9 mouse cellular contexts compared by ENCODE assay signal in genomic region chr12:21265946-21266783, GRCm38 (mm10). TPM values are rescaled to one million over a fixed set of nuclear protein-coding genes. Genes with fewer than 3 reads are reported as not detected.
DNase-seq lines count a peak whose midpoint lies in the region; ATAC-seq and TF ChIP-seq lines count a peak whose summit lies in the region.
"Had no signal": no experiment of that assay in that cellular context is flagged by ENCODE, and none has a peak within 500 bp of the region (broad histone marks: within the 10 kb centered on the region; RNA-seq: fewer than 3 reads in every experiment).

No protein-coding gene starts in this region.

- peak; percentile 90 for ATAC-seq in forebrain, embryonic 13.5 days
- ATAC-seq in heart, postnatal 0 days (ENCODE audit: insufficient read depth, low read depth), result peak; percentile 59; the same call in 1 of the 2 replicates
- ATAC-seq in liver, embryonic 11.5 days (replicated peaks; ENCODE audit: low FRiP score), result peak; percentile 61

- no peaks in the 10 kb centered on the region for H3K9me3 ChIP-seq in E14TG2a.4 (ENCODE audit: low read length)
- no peaks in the 10 kb centered on the region for H3K9me3 ChIP-seq in forebrain, embryonic 13.5 days (replicated peaks)
- H3K9me3 ChIP-seq in heart, postnatal 0 days (replicated peaks; ENCODE audit: control insufficient read depth, low read length), result no peaks in the 10 kb centered on the region
- no peaks in the 10 kb centered on the region for H3K9me3 ChIP-seq in liver, embryonic 11.5 days (ENCODE audit: control insufficient read depth, low read length)

- H3K27me3 ChIP-seq in E14TG2a.4 (ENCODE audit: insufficient read depth, low read length), result no peaks in the 10 kb centered on the region
- H3K27me3 ChIP-seq in forebrain, embryonic 13.5 days, result no peaks in the 10 kb centered on the region
- H3K27me3 ChIP-seq in heart, postnatal 0 days (ENCODE audit: control insufficient read depth, insufficient read depth, low read length), result no peaks in the 10 kb centered on the region
- no peaks in the 10 kb centered on the region for H3K27me3 ChIP-seq in liver, embryonic 11.5 days (replicated peaks; ENCODE audit: control insufficient read depth, insufficient read depth, low read length)

- peaks cover 27% of the 10 kb centered on the region for H3K36me3 ChIP-seq in E14TG2a.4 (ENCODE audit: insufficient read depth, low read length)
- H3K36me3 ChIP-seq in forebrain, embryonic 13.5 days (ENCODE audit: poor library complexity, severe bottlenecking), result peaks cover 84% of the 10 kb centered on the region
- peaks cover 61% of the 10 kb centered on the region for H3K36me3 ChIP-seq in heart, postnatal 0 days (replicated peaks; ENCODE audit: control insufficient read depth, insufficient read depth, low read length)
- peaks cover 22% of the 10 kb centered on the region for H3K36me3 ChIP-seq in liver, embryonic 11.5 days (ENCODE audit: control insufficient read depth, insufficient read depth, low read length)

- H3K27ac ChIP-seq in forebrain, embryonic 13.5 days, result no peak overlapping the region
- H3K27ac ChIP-seq in heart, postnatal 0 days (ENCODE audit: low read depth), result no peak overlapping the region
- no peak overlapping the region for H3K27ac ChIP-seq in liver, embryonic 11.5 days (ENCODE audit: low read depth, low read length)

- TF ChIP-seq POLR2A in brain, embryonic 14.5 days (IDR thresholded peaks at IDR 0.05; ENCODE audit: borderline replicate concordance, extremely low read depth, insufficient read depth, insufficient read length, poor library complexity, severe bottlenecking), result no peak

- DNase-seq in brain, embryonic 14.5 days (ENCODE audit: low read depth), result peak; percentile 81
- DNase-seq in heart, postnatal 0 days (ENCODE audit: low spot score), result peak; percentile 61
- DNase-seq in kidney, postnatal 14 days, result peak; percentile 76
- DNase-seq in liver, embryonic 11.5 days (ENCODE audit: low spot score), result no peak
- peak; percentile 28 for DNase-seq in naive thymus-derived CD4-positive, alpha-beta T cell, adult 2 months (ENCODE audit: low read depth)
- DNase-seq in thymus, postnatal 0 days (ENCODE audit: low spot score), result peak; percentile 34

- peak; percentile 41 for TF ChIP-seq CTCF in E14TG2a.4 (conservative IDR thresholded peaks at IDR 0.05; ENCODE audit: low read length)
- peak; percentile 85 for TF ChIP-seq CTCF in brain, embryonic 14.5 days (IDR thresholded peaks at IDR 0.05; ENCODE audit: borderline replicate concordance, extremely low read depth, insufficient read depth, insufficient read length)
- TF ChIP-seq CTCF in heart, postnatal 0 days (IDR thresholded peaks at IDR 0.05; ENCODE audit: low read depth), result peak; percentile 77

- peaks cover 33% of the 10 kb centered on the region for H3K4me1 ChIP-seq in E14TG2a.4 (replicated peaks; ENCODE audit: low read depth, low read length)
- H3K4me1 ChIP-seq in forebrain, embryonic 13.5 days, result no peaks in the 10 kb centered on the region
- H3K4me1 ChIP-seq in heart, postnatal 0 days (ENCODE audit: control insufficient read depth, insufficient read depth), result no peaks in the 10 kb centered on the region
- peaks cover 3% of the 10 kb centered on the region; the same call in 1 of the 2 replicates for H3K4me1 ChIP-seq in liver, embryonic 11.5 days (replicated peaks; ENCODE audit: control insufficient read depth, insufficient read depth, low read length)

- H3K4me2 ChIP-seq in forebrain, embryonic 13.5 days, result no peak overlapping the region
- no peak overlapping the region for H3K4me2 ChIP-seq in heart, postnatal 0 days (ENCODE audit: low read depth, low read length)
- no peak overlapping the region for H3K4me2 ChIP-seq in liver, embryonic 11.5 days

- no peak for TF ChIP-seq EP300 in heart, postnatal 0 days (IDR thresholded peaks at IDR 0.05; ENCODE audit: low read depth)

- H3K9ac ChIP-seq in forebrain, embryonic 13.5 days, result no peak overlapping the region
- H3K9ac ChIP-seq in heart, postnatal 0 days (replicated peaks; ENCODE audit: low read depth, low read length), result no peak overlapping the region
- no peak overlapping the region for H3K9ac ChIP-seq in liver, embryonic 11.5 days (ENCODE audit: low read depth, low read length)

- H3K4me3 ChIP-seq in E14TG2a.4 (replicated peaks; ENCODE audit: low read length), result no peak overlapping the region; the same call in 1 of the 2 replicates
- no peak overlapping the region for H3K4me3 ChIP-seq in forebrain, embryonic 13.5 days
- H3K4me3 ChIP-seq in heart, postnatal 0 days (ENCODE audit: low read depth, low read length), result no peak overlapping the region
- H3K4me3 ChIP-seq in liver, embryonic 11.5 days (ENCODE audit: low read depth, low read length), result no peak overlapping the region
- H3K4me3 ChIP-seq: erythroblast, embryonic 14.5 days had no signal

- 77% methylated on average over 14 of the region's 14 CpGs for WGBS in forebrain, embryonic 13.5 days
- WGBS in heart, postnatal 0 days, result 72% methylated on average over 14 of the region's 14 CpGs
- 69% methylated on average over 14 of the region's 14 CpGs for WGBS in liver, embryonic 11.5 days

RNA-seq across cellular contexts. Expression of gene Cpsf3, which starts 19.0 kb away (rescaled TPM):
- 78.3 and 80.1 TPM in 2 replicates for polyA plus RNA-seq in brain, embryonic 14.5 days (2012; rRNA removed)
- polyA plus RNA-seq in forebrain, embryonic 13.5 days (2015; fragmentation: Nextera tagmentation; extraction: Ambion mirVana), result 117 and 126 TPM in 2 replicates
- total RNA-seq in heart, postnatal 0 days (2014; rRNA removed; ENCODE audit: low replicate concordance), result 26.7 and 28.6 TPM in 2 replicates
- polyA plus RNA-seq in heart, postnatal 0 days (2015; fragmentation: Nextera tagmentation; extraction: Ambion mirVana), result 51.8 and 52.5 TPM in 2 replicates
- 110 and 117 TPM in 2 replicates for polyA plus RNA-seq in liver, embryonic 11.5 days (2014; fragmentation: Nextera tagmentation; extraction: Ambion mirVana)
- 88.9 and 92.4 TPM in 2 replicates for polyA plus RNA-seq in thymus, postnatal 0 days (2015; fragmentation: Nextera tagmentation; extraction: Ambion mirVana)

RNA-seq across cellular contexts. Expression of gene Itgb1bp1, which starts 19.9 kb away (rescaled TPM):
- 19.9 and 21.5 TPM in 2 replicates for polyA plus RNA-seq in brain, embryonic 14.5 days (2012; rRNA removed)
- 40.1 and 43.2 TPM in 2 replicates for polyA plus RNA-seq in forebrain, embryonic 13.5 days (2015; fragmentation: Nextera tagmentation; extraction: Ambion mirVana)
- total RNA-seq in heart, postnatal 0 days (2014; rRNA removed; ENCODE audit: low replicate concordance), result 29.8 and 37.5 TPM in 2 replicates
- 42.1 and 43.4 TPM in 2 replicates for polyA plus RNA-seq in heart, postnatal 0 days (2015; fragmentation: Nextera tagmentation; extraction: Ambion mirVana)
- polyA plus RNA-seq in liver, embryonic 11.5 days (2014; fragmentation: Nextera tagmentation; extraction: Ambion mirVana), result 42.0 and 42.8 TPM in 2 replicates
- 98.1 and 104 TPM in 2 replicates for polyA plus RNA-seq in thymus, postnatal 0 days (2015; fragmentation: Nextera tagmentation; extraction: Ambion mirVana)

RNA-seq across cellular contexts. Expression of gene Iah1, which starts 50.0 kb away (rescaled TPM):
- 33.7 and 53.1 TPM in 2 replicates for polyA plus RNA-seq in brain, embryonic 14.5 days (2012; rRNA removed)
- polyA plus RNA-seq in forebrain, embryonic 13.5 days (2015; fragmentation: Nextera tagmentation; extraction: Ambion mirVana), result 48.2 and 50.5 TPM in 2 replicates
- total RNA-seq in heart, postnatal 0 days (2014; rRNA removed; ENCODE audit: low replicate concordance), result 41.3 and 59.2 TPM in 2 replicates
- polyA plus RNA-seq in heart, postnatal 0 days (2015; fragmentation: Nextera tagmentation; extraction: Ambion mirVana), result 44.8 and 49.0 TPM in 2 replicates
- 45.0 and 47.5 TPM in 2 replicates for polyA plus RNA-seq in liver, embryonic 11.5 days (2014; fragmentation: Nextera tagmentation; extraction: Ambion mirVana)
- 73.0 and 74.7 TPM in 2 replicates for polyA plus RNA-seq in thymus, postnatal 0 days (2015; fragmentation: Nextera tagmentation; extraction: Ambion mirVana)
